Mouse (Mus musculus) Muller cell, postnatal 12 days (primary cell): Measurements from ENCODE around the gene Lmbr1l.
"Not testable (repeated sequence)": the region's sequence is repeated elsewhere in the genome, so short reads cannot be mapped to it uniquely, and the experiment has no call there.

Source experiments
- DNase-seq: peaks from one replicate; pipeline ENCODE4 v3.0.0-alpha.2; 2015; ENCODE audit errors: inconsistent ontology term

Lmbr1l gene

DNA sequence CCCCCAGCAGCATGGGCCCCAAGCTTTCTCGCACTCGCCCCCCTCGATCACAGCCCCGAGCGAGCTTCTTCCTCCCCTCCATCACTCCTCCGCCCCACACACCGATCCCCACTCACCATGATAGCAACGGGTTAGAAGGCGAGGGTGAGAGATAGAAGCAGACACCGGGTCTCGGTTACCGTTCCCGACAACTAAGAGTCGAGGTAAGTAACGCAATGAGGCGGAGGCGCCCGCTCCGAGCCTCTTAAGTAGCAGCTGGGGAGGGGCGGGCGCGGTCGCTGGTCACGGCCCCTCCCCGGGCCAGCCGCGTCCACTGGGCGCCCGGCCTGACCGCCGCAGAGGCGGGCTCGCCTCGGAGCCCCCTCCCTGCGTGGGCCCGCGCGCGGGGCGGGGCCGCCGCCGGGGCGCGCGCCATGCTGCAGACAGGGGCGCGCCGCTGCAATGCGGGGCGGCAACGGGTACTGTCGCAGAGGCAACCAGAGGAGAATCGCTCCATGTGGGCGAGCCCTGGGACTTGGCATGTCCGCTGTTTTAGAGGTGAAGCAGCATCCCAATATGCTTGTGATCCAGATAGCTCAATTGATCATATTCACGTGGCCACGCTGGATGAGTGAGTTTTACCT is 16.3 kb upstream of the Lmbr1l start, which contains the start of gene Tuba1b:
Gene Tuba1b (minus strand): TSS at position 349 of the 623 bp plus-strand sequence.
- peak; percentile 97 for DNase-seq

DNA sequence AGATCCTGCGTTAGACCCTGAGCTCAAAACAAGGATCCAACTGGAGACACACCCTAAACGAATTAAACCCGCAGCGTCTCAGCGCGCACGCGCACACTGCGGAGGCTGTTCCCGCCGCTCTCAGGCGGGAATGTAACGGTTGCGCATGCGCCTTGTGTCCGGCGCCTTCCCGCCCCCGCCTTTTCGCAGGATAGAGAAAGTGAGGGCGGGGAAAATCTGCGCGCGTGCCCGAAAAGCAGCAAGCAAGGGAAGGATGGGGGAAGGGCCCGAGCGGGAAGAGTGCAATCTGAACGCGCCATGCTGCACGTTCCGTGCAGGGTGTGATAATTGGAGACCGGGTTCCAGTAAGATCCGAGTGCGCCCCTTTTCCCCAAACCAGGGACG is 15.8 kb upstream of the Lmbr1l start:
- DNase-seq, result peak; percentile 96

GRCm38 (mm10) chr15:98933004-98933671 is 15.1 kb upstream of the Lmbr1l start:
- DNase-seq, result peak; percentile 45

DNA sequence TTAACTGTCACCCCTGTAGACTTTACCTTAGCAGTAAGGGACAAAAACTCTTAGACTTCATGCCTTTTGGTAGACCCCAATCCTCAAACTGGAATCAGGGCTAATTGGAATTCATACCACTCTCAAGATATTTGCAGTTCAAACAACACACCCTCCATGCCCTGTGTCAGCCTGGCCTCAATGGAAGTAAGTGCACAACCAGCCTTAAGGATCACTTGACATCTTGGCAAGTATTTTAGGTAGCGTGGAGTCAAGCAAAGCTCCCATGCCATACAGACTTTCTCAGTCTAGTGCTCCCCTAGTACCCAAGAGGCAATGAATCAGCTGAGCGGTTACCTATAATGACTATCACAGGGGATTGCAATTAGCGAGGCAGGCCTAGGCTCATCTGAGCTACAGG is 13.0 kb upstream of the Lmbr1l start:
- no peak for DNase-seq

DNA sequence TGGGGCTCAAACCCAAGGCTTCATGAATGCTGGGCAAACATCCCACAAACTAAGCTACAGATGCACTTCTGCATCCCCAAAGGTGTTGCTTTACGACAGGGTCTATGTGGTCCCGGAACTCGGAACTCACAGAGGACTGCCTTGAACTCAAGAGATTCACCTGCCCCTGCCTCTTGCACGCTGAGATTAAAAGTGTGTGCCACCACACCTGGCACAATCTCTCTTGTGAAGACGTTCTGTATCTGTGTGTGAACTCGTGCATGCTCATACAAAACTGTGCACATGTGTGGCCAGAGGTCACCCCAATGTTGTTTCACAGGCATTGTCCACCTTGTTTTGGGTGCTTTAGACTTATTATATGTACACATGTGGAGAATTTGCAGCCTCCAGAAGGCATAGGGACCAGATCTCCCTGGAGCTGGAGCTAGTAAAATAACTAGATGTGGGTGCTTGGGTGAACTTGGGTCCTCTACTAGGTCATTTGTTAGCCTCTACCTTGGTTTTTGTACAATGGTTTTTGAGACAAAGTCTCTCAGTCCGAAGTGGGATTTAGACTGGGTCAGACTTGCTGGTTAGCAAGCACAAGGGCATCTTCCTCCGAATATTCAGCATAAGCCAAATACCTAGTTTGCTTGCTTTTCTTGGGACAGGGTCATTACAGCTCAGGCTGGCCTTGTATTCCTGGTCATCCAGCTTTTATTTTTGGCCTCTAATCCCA is 12.1 kb upstream of the Lmbr1l start:
- no peak for DNase-seq

DNA sequence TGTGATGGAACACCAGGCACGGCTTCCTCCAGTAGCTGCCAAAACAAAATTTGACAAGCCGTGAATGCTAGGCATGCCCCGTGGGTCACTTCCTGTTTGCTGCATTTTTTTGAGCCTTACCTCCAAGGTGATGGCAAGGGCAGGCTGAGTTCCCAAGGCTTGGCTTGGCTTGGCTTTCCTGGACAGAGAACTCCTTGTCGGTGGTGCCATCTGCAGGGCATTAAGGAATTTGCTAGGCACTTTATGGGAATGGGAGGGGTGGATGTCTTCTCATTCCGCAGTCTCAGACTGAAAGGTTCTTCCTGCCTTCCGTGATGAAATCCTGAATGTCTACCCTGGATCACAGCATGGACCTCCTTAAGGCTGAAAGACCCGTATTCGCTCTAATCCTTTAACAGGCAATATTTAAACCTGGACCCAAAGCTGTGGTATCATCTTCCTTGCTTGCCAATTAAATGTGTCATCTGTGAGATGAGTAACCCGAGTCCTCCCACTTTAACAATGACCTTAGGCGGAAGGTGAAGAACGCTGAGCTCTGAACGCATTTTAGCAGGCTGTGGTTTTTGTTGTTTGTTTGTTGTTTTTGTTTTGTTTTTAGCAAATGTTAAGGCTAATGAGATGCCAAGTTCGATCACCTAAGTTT is 10.7 kb upstream of the Lmbr1l start:
- DNase-seq, result peak; percentile 85

DNA sequence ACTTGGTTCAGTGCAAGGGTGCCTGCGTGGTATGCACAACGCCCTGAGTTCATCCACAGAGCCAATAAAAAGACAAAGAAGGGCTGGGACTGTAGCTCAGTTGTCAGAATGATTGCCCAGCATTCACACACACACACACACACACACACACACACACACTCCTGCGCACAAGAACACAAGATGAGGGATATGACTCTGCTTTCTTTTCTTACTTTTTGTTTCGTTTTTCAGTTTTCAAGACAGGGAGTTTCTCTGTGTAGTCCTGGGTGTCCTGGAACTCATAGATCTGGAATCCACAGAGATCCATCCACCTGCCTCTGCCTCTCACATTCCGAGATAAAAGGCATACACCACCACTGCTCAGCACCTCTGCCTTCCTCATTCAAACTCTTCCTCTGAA is 9.5 kb upstream of the Lmbr1l start:
- DNase-seq, result no peak

DNA sequence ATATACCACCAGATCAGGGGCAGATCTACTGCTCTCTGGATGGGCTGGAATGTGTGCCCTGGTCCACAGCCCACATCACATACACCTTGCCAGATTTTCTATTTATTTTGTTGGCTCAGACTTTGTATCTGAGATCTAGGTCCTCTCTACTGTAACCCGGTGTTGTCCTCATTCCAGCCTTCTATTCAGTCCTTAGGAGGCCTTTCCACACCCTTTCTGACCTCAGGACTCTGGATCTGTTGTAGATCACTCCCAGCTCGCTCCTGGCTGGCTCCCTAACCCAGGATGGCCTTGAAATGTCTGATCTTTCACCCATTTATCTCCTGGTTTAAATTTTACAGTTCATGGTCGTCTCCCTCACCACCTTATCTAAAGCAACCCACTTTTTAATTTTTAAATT is 6.7 kb upstream of the Lmbr1l start:
- DNase-seq, result no peak

DNA sequence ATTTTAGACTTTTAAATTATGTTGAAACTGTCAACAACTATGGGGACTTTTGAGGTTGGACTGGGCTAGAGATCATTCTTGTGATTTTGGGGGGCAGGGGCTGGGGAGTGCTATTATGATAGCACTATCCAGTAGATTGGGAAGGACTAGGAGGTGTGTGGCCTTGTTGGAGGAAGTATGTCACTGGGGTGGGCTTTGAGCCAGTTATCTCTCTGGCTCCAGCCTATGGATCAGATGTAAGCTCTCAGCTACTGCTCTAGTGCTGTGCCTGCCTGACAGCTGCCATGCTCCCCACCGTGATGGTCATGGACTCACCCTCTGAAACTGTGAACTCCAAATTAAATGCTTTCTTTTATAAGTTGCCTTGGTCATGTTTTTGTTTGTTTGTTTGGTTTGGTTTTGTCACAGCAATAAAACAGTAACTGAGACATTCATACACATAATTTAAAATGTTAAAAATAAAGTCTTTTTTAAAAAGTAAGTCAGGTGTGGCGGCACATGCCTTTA is 5.1 kb upstream of the Lmbr1l start:
- no peak for DNase-seq

DNA sequence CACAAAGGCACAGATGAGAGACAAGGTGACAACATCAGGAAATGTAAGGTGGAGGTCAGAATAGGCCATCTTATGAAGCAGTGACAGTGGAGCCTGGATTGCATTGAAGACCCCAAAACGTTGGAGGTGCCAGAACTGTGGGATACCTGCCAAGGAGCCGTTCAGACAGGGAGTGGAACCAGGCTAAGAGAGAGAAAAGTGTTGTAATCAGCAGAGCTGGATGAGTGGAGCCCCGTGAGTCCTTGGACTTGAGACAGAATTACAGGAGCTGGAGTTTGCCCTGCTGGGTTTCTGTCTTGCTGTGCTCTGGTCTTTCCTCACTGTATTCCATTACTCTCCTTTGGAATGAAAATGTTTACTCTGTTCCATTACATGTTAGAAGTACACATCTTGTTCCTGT is 4.5 kb upstream of the Lmbr1l start:
- DNase-seq, result no peak

DNA sequence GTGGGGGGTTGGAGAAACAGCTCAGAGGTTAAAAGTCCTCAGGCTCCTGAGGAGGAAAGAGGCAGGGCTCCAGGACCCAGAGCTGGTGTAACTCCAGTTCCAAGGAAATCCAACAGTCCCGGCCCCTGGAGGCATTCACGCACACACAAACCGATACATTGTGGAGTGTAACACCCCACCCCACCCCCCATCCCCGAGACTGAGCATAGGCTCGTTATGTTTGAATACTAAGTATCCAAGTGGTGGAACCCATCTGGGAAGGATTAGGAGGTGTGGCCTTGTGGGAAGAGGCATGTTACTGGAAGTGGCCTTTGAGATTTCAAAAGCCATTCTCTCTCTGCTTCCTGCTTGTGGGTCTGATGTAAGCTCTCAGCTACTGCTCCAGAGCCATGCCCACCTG is 3.5 kb upstream of the Lmbr1l start:
- DNase-seq, result no peak

DNA sequence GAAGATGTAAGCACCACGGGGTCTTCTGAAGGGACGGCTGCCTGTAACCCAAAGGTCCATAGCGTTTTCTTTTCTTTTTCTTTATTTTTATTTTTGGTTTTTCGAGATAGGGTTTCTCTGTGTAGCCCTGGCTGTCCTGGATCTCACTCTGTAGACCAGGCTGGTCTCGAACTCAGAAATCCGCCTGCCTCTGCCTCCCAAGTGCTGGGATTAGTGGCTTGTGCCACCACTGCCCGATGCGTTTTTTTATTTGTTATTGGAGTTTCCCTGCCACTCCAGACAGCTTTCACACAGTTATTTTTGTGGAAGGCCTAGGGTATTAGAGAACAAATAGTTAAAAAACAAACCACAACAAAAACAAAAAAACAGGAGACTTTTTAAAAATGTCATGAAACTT is 466 bp upstream of the Lmbr1l start:
- DNase-seq, result not testable (repeated sequence)

DNA sequence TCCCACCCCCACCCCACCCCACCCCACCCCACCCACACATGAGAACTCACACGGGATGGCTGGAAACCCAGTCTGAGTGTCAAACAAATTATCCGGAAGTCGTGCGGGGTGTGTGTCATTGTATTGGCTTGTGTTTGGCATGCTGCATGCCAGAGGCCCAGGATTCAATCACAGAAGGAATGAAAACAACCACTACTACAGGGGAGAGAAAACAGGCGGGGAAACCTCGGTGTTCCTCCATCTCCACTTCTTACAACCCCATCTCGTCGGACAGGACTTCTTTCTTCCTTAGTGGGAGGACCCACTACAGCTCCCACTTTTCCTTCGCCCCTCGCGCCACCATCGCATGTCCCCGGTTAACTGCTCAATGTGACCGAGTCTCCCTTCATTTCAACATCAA is 940 bp downstream of the Lmbr1l start:
- DNase-seq, result peak; percentile 65

- DNase-seq, result no peak
Observed at GRCm38 (mm10) chr15:98916016-98916415, 2.0 kb downstream of the Lmbr1l start.

GRCm38 (mm10) chr15:98914903-98915302 is 3.1 kb downstream of the Lmbr1l start:
- no peak for DNase-seq

GRCm38 (mm10) chr15:98904692-98905091 is 13.3 kb downstream of the Lmbr1l start:
- DNase-seq, result no peak

GRCm38 (mm10) chr15:98902600-98902999 is 15.4 kb downstream of the Lmbr1l start:
- no peak for DNase-seq

DNA sequence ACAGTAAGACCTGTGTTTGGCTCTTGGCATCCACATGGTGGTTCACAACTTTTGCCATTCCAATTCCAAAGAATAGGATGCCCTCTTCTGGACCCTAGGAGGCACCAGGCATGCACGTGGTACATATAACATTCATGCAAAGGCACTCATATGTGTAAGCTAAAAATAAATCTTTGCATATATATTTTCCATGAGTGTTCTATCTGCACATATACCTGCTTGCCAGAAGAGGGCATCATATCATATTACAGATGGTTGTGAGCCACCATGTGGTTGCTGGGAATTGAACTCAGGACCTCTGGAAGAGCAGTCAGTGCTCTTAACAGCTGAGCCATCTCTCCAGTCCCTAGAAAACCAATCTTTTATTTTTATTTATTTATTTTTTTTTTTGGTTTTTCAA is 16.5 kb downstream of the Lmbr1l start:
- no peak for DNase-seq

GRCm38 (mm10) chr15:98897928-98898800 is 19.9 kb downstream of the Lmbr1l start, which contains the start of gene Dhh:
TSS of gene Dhh (minus strand) at chr15:98898540.
- DNase-seq, result peak; percentile 61

DNA sequence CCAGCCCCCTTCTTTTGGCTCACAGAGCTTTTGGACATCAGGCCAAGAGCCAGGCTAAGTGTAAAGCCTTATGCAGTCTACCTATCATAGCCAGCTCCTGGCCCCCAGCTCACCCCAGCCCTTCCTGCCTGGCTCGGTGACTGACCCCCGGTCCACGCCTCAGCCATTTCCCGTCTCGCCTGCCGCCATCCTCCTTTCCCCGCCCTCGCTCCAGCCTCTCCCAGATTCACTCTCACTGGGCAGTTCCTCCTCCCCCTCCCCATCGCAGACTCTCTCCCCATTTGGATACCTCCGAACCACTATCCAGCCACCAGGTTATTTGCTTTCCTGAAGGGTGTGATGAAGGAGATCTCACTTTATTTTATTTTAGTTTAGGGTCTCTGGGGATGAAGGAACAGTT is 20.5 kb downstream of the Lmbr1l start:
- peak; percentile 47 for DNase-seq
